Mouse (Mus musculus) midbrain, embryonic 14.5 days (tissue): Measurements from ENCODE around the gene Gab1. TPM values are rescaled to one million over a fixed set of nuclear protein-coding genes. Genes with fewer than 3 reads are reported as not detected.

Experiments used
- ATAC-seq: fragments of 200-750 bp; cut with Nextera tagmentation; 2 replicates; pipeline ENCODE4 v1.8.0; 2017; ENCODE audit warnings: moderate number of reproducible peaks, moderate library complexity; ENCODE audit not compliant: low FRiP score, low TSS enrichment
- DNase-seq: peaks from one replicate; pipeline ENCODE4 v3.0.0-alpha.2; 2015
- H3K27ac ChIP-seq: fragments of 300-500 bp; sonication (generic); replicated peaks from 2 replicates; pipeline ENCODE4 v1.5.1; 2014; ENCODE audit warnings: mild to moderate bottlenecking, low read depth, low read length, moderate library complexity
- H3K27me3 ChIP-seq: fragments of 300-500 bp; sonication (generic); 2 replicates; pipeline ENCODE4 v1.6.1; 2014; ENCODE audit warnings: low read length, control low read depth, mixed read lengths; ENCODE audit not compliant: control insufficient read depth, insufficient read depth
- H3K36me3 ChIP-seq: fragments of 300-500 bp; sonication (generic); 2 replicates; pipeline ENCODE4 v1.6.1; 2014; ENCODE audit warnings: low read length, control low read depth; ENCODE audit not compliant: control insufficient read depth, insufficient read depth
- H3K4me1 ChIP-seq: fragments of 300-500 bp; sonication (generic); 2 replicates; pipeline ENCODE4 v1.6.1; 2014; ENCODE audit warnings: mild to moderate bottlenecking, antibody characterized with exemption, low read length, control low read depth; ENCODE audit not compliant: control insufficient read depth, insufficient read depth
- H3K4me2 ChIP-seq: fragments of 300-500 bp; sonication (generic); 2 replicates; pipeline ENCODE4 v1.6.1; 2014; ENCODE audit warnings: mild to moderate bottlenecking, low read length, moderate library complexity
- H3K4me3 ChIP-seq: fragments of 300-500 bp; sonication (generic); replicated peaks from 2 replicates; pipeline ENCODE4 v1.5.1; 2014; ENCODE audit warnings: low read depth, low read length
- H3K9ac ChIP-seq: fragments of 300-500 bp; sonication (generic); replicated peaks from 2 replicates; pipeline ENCODE4 v1.6.1; 2014; ENCODE audit warnings: mild to moderate bottlenecking, low read length, moderate library complexity
- H3K9me3 ChIP-seq: fragments of 300-500 bp; sonication (generic); 2 replicates; pipeline ENCODE4 v1.6.1; 2016; ENCODE audit warnings: low read length, control low read depth, mixed read lengths; ENCODE audit not compliant: control insufficient read depth
- WGBS: fragments of 180-500 bp; shearing (Covaris S2); extraction: QIAGEN DNeasy Blood & Tissue Kit; methylation state at CpG from one replicate; pipeline ENCODE4 v1.1.7; 2014; 5-methylcytosine and 5-hydroxymethylcytosine counted together
- polyA plus RNA-seq: library from polyadenylated mRNA; unstranded; fragments of >200 nt; fragmentation: Nextera tagmentation; extraction: Ambion mirVana; gene quantifications from 2 replicates; pipeline ENCODE4 v1.2.1, GENCODE M21; 2014

The Gab1 gene
- polyA plus RNA-seq, 1 experiment from 2014 or later: 13.0 TPM

DNA sequence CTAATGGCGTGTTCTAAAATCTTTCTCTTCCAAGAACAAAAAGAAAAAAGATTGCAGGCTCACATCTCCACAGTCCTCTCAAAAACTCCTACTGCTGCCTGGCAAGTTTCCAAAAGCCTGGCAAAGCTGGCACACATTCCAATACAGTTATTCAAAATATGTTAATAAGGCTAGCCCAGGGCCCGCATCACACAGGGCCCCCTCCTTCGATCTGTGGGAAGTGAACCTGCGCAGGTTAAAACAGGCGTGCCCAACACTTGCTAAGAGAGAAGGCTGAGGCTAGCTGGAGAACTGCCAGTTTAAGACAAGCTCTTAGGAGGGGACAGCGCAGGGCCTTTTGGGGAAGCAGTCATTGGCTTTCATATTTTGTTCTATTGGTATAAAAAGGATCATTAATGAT, 23.7 kb downstream of the Gab1 start:
- ATAC-seq: peak; percentile 58
- Histone ChIP-seq H3K9me3 (no peaks in the 10 kb centered on the region), H3K9ac (no peak overlapping the region), H3K4me1 (peaks cover 7% of the 10 kb centered on the region; the same call in 1 of the 2 replicates), H3K4me3 (no peak overlapping the region), H3K36me3 (no peaks in the 10 kb centered on the region), H3K27me3 (no peaks in the 10 kb centered on the region), H3K27ac (no peak overlapping the region), H3K4me2 (no peak overlapping the region)
- 58% methylated on average over 6 of the region's 6 CpGs for WGBS
- peak; percentile 73 for DNase-seq

DNA sequence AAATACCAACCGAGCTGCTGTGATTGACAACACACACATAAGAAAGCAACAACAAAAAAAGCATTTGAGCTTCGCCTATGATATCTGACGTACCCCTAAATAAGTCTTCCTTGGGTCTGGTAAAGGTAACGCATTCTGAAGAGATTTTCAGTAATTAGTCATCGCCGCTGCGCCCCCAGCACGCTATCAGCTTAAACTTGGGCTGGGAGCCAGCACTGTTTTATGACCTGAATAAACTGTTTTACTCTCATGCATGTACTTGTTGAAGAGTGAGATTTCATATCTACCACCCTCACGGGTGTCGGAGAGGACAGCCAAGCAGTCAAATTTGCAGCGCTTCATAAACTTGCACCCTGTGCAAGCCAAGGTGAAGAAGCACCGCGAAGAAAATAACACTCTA, 26.7 kb downstream of the Gab1 start:
- 83% methylated on average over 13 of the region's 13 CpGs for WGBS
- DNase-seq: no peak
- no peak overlapping the region for H3K9ac ChIP-seq
- H3K4me1 ChIP-seq: peaks cover 7% of the 10 kb centered on the region; the same call in 1 of the 2 replicates
- ATAC-seq: no peak
- no peak overlapping the region for H3K4me3 ChIP-seq
- no peaks in the 10 kb centered on the region for H3K27me3 ChIP-seq
- H3K36me3 ChIP-seq: no peaks in the 10 kb centered on the region
- H3K4me2 ChIP-seq: no peak overlapping the region
- H3K9me3 ChIP-seq: no peaks in the 10 kb centered on the region
- no peak overlapping the region for H3K27ac ChIP-seq

DNA sequence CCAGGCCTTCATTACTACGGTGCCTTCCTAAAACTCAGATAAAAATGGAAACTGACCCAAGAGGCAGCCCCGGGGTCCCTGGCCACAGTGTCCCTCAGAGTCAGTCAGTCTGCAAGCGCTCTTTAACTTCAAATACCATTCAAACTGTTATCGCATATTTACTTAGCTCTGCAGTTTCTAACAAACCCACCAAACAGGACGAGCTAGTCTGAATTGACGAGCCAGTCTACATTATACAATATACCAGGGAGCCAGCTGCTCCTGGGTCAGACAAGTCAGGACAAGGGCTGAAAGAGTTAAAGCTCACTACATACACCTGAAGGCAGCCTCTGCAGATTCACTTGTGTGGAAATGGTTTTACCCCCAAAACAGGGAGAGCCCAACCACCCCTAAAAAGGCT, 27.1 kb downstream of the Gab1 start:
- H3K4me3 ChIP-seq: no peak overlapping the region
- H3K27me3 ChIP-seq: no peaks in the 10 kb centered on the region
- no peaks in the 10 kb centered on the region for H3K36me3 ChIP-seq
- H3K9me3 ChIP-seq: no peaks in the 10 kb centered on the region
- no peak overlapping the region for H3K27ac ChIP-seq
- ATAC-seq (no peak), DNase-seq (no peak)
- peaks cover 7% of the 10 kb centered on the region; the same call in 1 of the 2 replicates for H3K4me1 ChIP-seq
- H3K4me2 ChIP-seq: no peak overlapping the region
- no peak overlapping the region for H3K9ac ChIP-seq
- WGBS: 86% methylated on average over 6 of the region's 6 CpGs

- Histone ChIP-seq H3K4me1 (peaks cover 7% of the 10 kb centered on the region; the same call in 1 of the 2 replicates), H3K27ac (no peak overlapping the region), H3K4me2 (no peak overlapping the region), H3K27me3 (no peaks in the 10 kb centered on the region), H3K9me3 (no peaks in the 10 kb centered on the region), H3K36me3 (no peaks in the 10 kb centered on the region), H3K9ac (no peak overlapping the region), H3K4me3 (no peak overlapping the region)
- 92% methylated on average over 9 of the region's 9 CpGs for WGBS
- ATAC-seq (no peak), DNase-seq (no peak)
These were observed 27.7 kb downstream of the Gab1 start for GRCm38 (mm10) chr8:80852412-80853165.

- Histone ChIP-seq H3K27me3 (no peaks in the 10 kb centered on the region), H3K36me3 (no peaks in the 10 kb centered on the region), H3K9me3 (no peaks in the 10 kb centered on the region), H3K4me2 (no peak overlapping the region), H3K4me3 (no peak overlapping the region), H3K4me1 (peaks cover 3% of the 10 kb centered on the region; the same call in 1 of the 2 replicates), H3K9ac (no peak overlapping the region), H3K27ac (no peak overlapping the region)
- 90% methylated on average over 6 of the region's 6 CpGs for WGBS
- DNase-seq (no peak), ATAC-seq (no peak)
These were observed 28.7 kb downstream of the Gab1 start for GRCm38 (mm10) chr8:80851648-80852047.

- H3K27me3 ChIP-seq: no peaks in the 10 kb centered on the region
- H3K4me3 ChIP-seq: no peak overlapping the region
- no peak overlapping the region for H3K4me2 ChIP-seq
- H3K36me3 ChIP-seq: no peaks in the 10 kb centered on the region
- DNase-seq: no peak
- no peak overlapping the region for H3K27ac ChIP-seq
- no peak overlapping the region for H3K9ac ChIP-seq
- H3K4me1 ChIP-seq: no peaks in the 10 kb centered on the region
- ATAC-seq: no peak
- no peaks in the 10 kb centered on the region for H3K9me3 ChIP-seq
- 97% methylated on average over 4 of the region's 4 CpGs for WGBS
These were observed 30.3 kb downstream of the Gab1 start for GRCm38 (mm10) chr8:80850013-80850412.

- H3K4me2 ChIP-seq: no peak overlapping the region
- ATAC-seq (no peak), DNase-seq (no peak)
These were observed 31.7 kb downstream of the Gab1 start for GRCm38 (mm10) chr8:80848631-80849030.

GRCm38 (mm10) chr8:80847912-80848311, 32.4 kb downstream of the Gab1 start:
- H3K4me3 ChIP-seq: no peak overlapping the region
- H3K27me3 ChIP-seq: no peaks in the 10 kb centered on the region
- ATAC-seq (no peak), DNase-seq (no peak)
- H3K9me3 ChIP-seq: no peaks in the 10 kb centered on the region
- no peak overlapping the region for H3K27ac ChIP-seq
- no peak overlapping the region for H3K4me2 ChIP-seq
- WGBS: 86% methylated on average over 9 of the region's 9 CpGs
- H3K4me1 ChIP-seq: no peaks in the 10 kb centered on the region
- H3K36me3 ChIP-seq: no peaks in the 10 kb centered on the region
- no peak overlapping the region for H3K9ac ChIP-seq

More at GRCm38 (mm10) chr8:80848631-80849030, 31.7 kb downstream of the Gab1 start:
- no peak overlapping the region for H3K4me3 ChIP-seq
- H3K36me3 ChIP-seq: no peaks in the 10 kb centered on the region
- 85% methylated on average over 11 of the region's 11 CpGs for WGBS
- H3K9me3 ChIP-seq: no peaks in the 10 kb centered on the region
- no peak overlapping the region for H3K27ac ChIP-seq
- no peaks in the 10 kb centered on the region for H3K4me1 ChIP-seq
- H3K27me3 ChIP-seq: no peaks in the 10 kb centered on the region
- H3K9ac ChIP-seq: no peak overlapping the region

- Histone ChIP-seq H3K9me3 (no peaks in the 10 kb centered on the region), H3K36me3 (no peaks in the 10 kb centered on the region), H3K4me2 (no peak overlapping the region), H3K4me3 (no peak overlapping the region), H3K4me1 (no peaks in the 10 kb centered on the region), H3K27me3 (no peaks in the 10 kb centered on the region), H3K27ac (no peak overlapping the region), H3K9ac (no peak overlapping the region)
- ATAC-seq: no peak
- no peak for DNase-seq
- WGBS: 92% methylated on average over 13 of the region's 13 CpGs
These were observed 35.0 kb downstream of the Gab1 start for GRCm38 (mm10) chr8:80845284-80845683.
